ENCODE assay signal across 9 mouse cellular contexts in genomic region chr3:37769268-37769756, GRCm38 (mm10). TPM values are rescaled to one million over a fixed set of nuclear protein-coding genes. Genes with fewer than 3 reads are reported as not detected.
DNase-seq lines count a peak whose midpoint lies in the region; ATAC-seq lines count a peak whose summit lies in the region.
"Had no signal": no experiment of that assay in that cellular context is flagged by ENCODE, and none has a peak within 500 bp of the region (broad histone marks: within the 10 kb centered on the region; RNA-seq: fewer than 3 reads in every experiment).

No protein-coding gene starts in this region.

- ATAC-seq in hindbrain, embryonic 13.5 days (ENCODE audit: low FRiP score) = peak; percentile 88
- peak; percentile 92 for ATAC-seq in neural tube, embryonic 14.5 days (ENCODE audit: low read depth)

- peak overlapping the region; percentile 77 for H3K27ac ChIP-seq in hindbrain, embryonic 13.5 days
- peak overlapping the region; percentile 52 for H3K27ac ChIP-seq in neural tube, embryonic 14.5 days (ENCODE audit: low read depth, low read length)

- no peak overlapping the region for H3K4me3 ChIP-seq in hindbrain, embryonic 13.5 days
- H3K4me3 ChIP-seq in neural tube, embryonic 14.5 days (ENCODE audit: low read depth, low read length) = no peak overlapping the region
- H3K4me3 ChIP-seq: erythroblast, embryonic 14.5 days had no signal

- H3K36me3 ChIP-seq in hindbrain, embryonic 13.5 days = no peaks in the 10 kb centered on the region
- H3K36me3 ChIP-seq in neural tube, embryonic 14.5 days (ENCODE audit: control insufficient read depth, insufficient read depth, low read length) = no peaks in the 10 kb centered on the region

- H3K27me3 ChIP-seq in hindbrain, embryonic 13.5 days = no peaks in the 10 kb centered on the region; the same call in 1 of the 2 replicates
- H3K27me3 ChIP-seq in neural tube, embryonic 14.5 days (ENCODE audit: control insufficient read depth, insufficient read depth, low read length) = no peaks in the 10 kb centered on the region

- peaks cover 33% of the 10 kb centered on the region for H3K4me1 ChIP-seq in hindbrain, embryonic 13.5 days (replicated peaks)
- H3K4me1 ChIP-seq in neural tube, embryonic 14.5 days (ENCODE audit: control insufficient read depth, insufficient read depth, low read length) = peaks cover 24% of the 10 kb centered on the region

- WGBS in hindbrain, embryonic 13.5 days = 6% methylated on average over 5 of the region's 5 CpGs
- 5% methylated on average over 5 of the region's 5 CpGs for WGBS in neural tube, embryonic 14.5 days

- no peaks in the 10 kb centered on the region for H3K9me3 ChIP-seq in hindbrain, embryonic 13.5 days
- no peaks in the 10 kb centered on the region for H3K9me3 ChIP-seq in neural tube, embryonic 14.5 days (ENCODE audit: control insufficient read depth, low read length)

- peak overlapping the region; percentile 30 for H3K4me2 ChIP-seq in hindbrain, embryonic 13.5 days
- peak overlapping the region; percentile 19 for H3K4me2 ChIP-seq in neural tube, embryonic 14.5 days (ENCODE audit: low read depth, low read length)

- DNase-seq in adrenal gland, adult 18-20 months (ENCODE audit: low spot score in 2 of 2) = peak; percentile 46 to 58
- peak; percentile 78 for DNase-seq in cerebellum, adult 8-10 months
- peak; percentile 50 to 60 for DNase-seq in frontal cortex, postnatal 25 days (ENCODE audit: low spot score in 2 of 2)
- peak; percentile 88 for DNase-seq in layer of hippocampus, adult 9-11 months
- peak; percentile 66 to 77 for DNase-seq in lung, adult 18-20 months
- no peak for DNase-seq in retina, postnatal 1 day

- H3K9ac ChIP-seq in hindbrain, embryonic 13.5 days = no peak overlapping the region; the same call in 1 of the 2 replicates
- peak overlapping the region; percentile 17; the same call in 1 of the 2 replicates for H3K9ac ChIP-seq in neural tube, embryonic 14.5 days (replicated peaks; ENCODE audit: low read depth, low read length)

RNA-seq across cellular contexts. Expression of gene Gm5148, which starts 45.0 kb away (rescaled TPM):
- total RNA-seq in adrenal gland, adult 18-20 months (2021) = 1 to 10 TPM in 1 of 2 experiments, under 1 TPM in 1; 0.30 to 1.7 TPM
- 8.5 and 10.7 TPM in 2 replicates for polyA plus RNA-seq in hindbrain, embryonic 13.5 days (2015; fragmentation: Nextera tagmentation; extraction: Ambion mirVana)
- polyA plus RNA-seq in neural tube, embryonic 14.5 days (2014; fragmentation: Nextera tagmentation; extraction: Ambion mirVana) = 9.7 and 15.4 TPM in 2 replicates
